Mouse (Mus musculus) lung, postnatal 36 days (tissue): Measurements from ENCODE around the gene Mapk8ip2.
A peak's percentile ranks its signal among the peaks of the same experiment; 100 is the strongest.
"Not testable (repeated sequence)": the region's sequence is repeated elsewhere in the genome, so short reads cannot be mapped to it uniquely, and the experiment has no call there.

ENCODE experiments used
- DNase-seq: peaks from one replicate; pipeline ENCODE4 v3.0.0; 2022; ENCODE audit warnings: mixed read lengths

Gene Mapk8ip2

DNA sequence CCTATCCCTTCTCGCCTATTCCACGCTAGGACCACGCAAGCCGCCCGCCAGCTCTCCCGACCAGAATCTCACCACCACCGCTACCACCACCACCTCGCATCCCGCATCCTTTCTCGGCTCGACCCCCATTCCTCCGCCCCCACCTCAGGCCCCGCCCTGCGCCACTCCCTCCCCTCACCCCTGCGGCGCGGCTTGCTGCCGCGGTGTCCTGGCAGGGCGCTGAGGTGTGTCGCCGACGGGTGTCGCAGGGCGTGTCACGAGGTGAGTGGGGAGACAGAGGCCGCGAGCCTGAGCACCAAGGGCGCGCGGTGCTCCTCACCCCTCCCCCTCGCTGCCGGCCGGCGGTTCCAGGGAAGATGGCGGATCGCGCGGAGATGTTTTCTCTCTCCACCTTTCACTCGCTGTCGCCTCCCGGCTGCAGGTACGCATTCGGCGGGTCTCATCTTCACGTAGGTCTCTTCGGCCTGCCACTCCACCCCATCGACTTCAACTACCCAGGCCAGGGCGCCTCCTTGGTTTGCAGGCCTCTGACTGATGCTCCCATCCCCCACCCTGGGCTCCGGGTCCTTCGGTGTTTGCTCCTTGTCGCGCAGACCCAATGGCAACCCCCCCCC is at the start of gene Mapk8ip2:
Gene Mapk8ip2, plus strand, starts transcription at position 49 of the 614 bp plus-strand sequence.
- no peak for DNase-seq

DNA sequence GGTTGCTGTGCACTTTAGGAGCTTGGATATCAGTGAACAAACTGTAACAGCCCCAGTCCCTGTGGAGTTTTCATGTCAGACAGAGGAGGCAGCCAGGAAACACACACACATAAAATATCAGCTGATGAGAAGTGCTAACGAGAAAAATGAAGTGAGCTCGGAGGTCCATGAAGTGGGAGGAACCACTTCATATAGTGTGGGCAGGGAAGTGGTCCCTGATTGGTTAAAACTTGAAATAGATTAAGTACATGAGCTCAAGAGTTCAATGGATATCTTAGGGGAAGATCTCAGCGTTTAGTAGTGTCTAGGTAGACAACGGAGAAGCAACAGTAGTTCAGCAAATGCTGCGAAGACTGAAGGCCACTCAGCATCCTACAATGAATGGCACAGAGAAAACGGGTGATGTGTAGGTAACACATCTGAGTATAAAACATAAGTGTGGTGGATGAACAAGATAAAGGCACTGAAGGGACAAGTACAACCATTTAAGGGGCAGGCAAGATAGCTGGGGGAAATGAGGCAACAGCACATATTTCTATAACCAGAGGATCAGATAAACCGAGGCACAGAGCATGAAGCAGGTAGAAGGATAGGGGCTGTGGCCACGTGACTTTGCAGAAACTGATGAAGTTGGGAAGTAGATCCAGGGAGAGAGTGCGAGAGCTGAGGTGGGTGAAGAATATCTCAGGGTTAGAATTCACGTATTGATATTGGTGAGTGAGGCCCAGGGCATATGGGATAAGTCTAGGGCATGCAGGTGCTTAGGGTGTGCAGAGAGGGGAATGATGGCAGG is 48.7 kb upstream of the Mapk8ip2 start:
- DNase-seq: no peak

DNA sequence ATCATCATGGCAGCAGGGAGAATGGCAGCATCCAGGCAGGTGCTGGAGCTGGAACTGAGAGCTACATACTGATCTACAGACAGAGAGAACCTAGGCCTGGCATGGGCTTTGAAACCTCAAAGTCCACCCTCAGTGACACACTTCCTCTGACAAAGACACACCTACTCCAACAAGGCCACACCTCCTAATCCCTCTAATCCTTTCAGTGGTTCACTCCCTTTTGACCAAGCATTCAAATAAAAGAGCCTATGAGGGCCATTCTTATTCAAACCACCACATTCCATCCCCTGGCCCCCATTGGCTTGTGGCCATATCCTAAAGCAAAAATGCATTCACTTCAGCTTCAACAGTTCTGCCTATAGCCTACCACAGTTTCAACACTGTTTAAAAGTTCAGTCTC is 47.0 kb upstream of the Mapk8ip2 start:
- DNase-seq: no peak

DNA sequence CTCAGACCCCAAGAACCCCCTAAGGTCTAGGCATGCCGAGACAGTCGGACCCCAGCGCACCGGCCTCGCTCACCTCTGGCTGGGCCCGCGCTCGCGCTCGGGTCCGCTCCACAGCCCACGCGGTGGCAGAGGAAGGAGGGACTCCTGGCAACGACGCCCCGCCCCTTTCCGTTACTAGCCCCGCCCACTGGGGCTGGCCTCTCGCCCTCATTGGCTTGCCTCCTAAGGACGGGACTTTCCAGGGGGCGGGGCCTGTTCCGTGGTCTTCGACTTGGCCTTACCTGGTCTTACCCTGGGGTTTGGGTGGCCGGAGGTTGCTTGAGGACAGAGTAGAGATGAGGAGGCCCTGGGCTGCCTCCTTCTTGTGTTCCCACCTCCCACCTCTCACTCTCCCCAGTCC is 43.6 kb upstream of the Mapk8ip2 start, which contains the start of gene Syce3:
Gene Syce3, minus strand, starts transcription at position 386 of the 400 bp plus-strand sequence.
- DNase-seq: no peak

DNA sequence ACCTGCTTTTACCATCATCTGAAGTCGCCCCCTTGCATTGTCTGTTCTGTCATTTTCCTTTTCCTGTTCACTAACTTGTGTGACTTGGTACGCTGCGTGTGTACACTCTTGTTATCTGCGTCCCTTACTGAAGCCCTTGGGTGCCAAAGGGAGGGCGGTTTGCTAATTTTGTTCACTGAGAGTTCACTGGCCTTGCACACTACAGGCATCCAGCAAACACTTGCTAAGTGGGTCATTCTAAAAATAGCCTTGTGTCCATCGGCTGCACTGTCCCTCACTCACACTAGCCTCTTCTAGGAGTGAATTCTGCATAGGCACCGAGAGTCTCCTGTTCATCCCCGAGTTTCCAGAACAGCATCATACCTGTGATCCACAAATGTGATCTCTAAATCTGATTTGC is 38.4 kb upstream of the Mapk8ip2 start:
- DNase-seq: no peak

DNA sequence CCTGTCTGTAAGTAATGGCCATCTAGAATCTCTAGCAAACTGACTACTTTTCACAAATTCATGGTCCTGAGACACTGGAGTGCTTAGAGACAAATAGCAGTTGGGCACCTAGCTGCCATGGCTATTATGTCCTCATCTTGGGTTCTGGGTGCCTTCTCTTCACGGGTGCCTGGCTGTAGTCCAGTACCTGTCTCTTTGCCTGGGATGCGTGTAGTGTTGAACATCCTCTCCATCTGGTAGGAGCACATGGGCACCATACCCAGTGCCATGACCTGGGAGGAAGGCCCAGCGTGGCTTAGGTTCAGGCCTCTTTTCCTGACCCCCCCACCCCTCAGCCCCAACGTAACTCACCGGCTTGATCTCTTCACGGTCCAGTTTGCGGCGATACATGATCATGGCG is 31.8 kb upstream of the Mapk8ip2 start:
- DNase-seq: no peak

DNA sequence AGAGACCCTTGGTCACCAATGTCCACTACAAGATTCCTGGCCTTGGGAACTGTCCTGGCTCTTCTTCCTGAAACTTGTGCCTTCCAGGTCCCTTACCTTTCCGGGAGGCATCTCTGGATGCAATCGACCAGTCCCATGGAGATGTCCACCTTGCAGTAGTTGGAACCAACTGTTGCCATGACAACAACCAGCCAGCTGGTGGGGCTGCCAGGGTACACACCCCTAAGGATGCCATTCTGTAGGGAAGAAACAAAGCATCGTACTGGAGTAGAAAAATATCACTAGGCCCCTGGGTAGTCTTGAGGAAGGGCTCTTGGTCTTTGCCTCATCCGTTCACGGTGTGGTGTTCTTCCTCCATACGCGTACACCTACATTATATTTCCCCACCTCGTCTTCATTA is 29.1 kb upstream of the Mapk8ip2 start:
- DNase-seq: no peak

DNA sequence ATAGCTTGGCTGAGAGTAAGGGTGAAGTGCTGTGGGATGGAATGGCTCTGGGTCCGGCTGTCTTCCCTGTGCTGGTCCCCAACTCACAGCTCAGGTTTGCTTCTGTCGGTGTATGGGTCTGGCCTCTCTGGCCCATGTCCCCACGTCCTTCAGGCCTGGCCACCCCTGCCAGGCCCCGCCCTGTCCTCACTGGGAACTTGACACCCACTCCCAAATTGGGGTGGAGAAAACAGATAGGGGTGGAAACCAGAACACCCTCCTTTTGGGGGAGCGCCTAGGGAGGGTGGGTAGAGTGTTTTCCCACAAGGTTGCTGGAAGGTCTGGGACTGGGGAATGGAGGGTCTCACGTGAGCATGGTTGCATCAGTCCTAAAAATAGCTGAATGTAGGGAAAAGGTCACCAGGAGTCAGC is 28.0 kb upstream of the Mapk8ip2 start, which contains the start of gene Cpt1b:
Gene Cpt1b, minus strand, starts transcription at position 153 of the 411 bp plus-strand sequence.
- DNase-seq: no peak

DNA sequence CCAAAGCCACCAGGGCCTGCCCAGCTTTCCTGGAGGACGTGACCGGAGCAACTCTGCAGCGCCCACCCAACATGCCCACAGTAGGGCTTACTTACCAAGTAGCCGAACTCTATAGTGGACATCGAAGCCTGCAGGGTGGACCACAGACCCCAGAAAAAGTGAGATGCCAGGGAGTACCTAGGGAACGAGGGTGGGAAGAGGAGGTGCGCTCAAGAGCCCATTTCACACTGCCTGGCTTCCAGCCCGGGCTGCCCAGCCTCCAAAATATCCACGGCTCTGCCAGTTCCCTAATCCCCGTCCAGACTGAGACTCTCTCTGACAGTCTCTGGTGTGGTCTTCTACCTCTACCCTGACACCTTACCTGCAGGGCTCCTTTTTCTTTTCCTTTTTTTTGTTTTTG is 27.0 kb upstream of the Mapk8ip2 start:
- no peak for DNase-seq

DNA sequence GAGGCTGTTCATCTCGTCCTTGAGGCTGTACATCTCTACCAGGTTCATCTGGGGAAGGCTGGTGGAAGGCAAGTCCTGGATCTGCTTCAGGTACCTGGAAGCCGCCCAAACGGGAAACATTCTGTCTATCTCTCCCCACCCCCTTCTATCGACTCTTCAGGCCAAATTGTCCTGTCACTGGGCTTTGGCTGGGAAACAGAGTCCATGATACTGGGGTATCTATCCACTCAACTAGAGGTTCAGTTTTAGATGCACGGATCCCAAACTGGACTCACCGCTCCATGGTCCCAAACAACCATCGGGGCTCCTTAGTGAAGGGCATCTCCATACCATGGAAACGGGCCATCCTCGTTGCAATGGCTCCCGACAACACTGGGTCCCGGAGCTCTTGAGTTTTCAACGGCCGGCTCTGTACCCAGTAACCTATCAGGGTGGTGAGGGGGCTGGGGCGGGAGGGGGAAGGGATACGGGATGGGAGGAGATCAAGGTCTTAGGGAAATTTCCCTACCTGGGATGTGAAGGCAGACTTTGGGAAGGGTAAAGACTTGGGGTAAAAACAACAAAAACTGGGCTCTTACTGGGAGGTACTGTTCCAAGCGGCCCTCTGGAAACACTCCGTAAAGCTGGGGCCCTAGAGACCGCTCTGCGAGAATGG is 25.4 kb upstream of the Mapk8ip2 start:
- DNase-seq: no peak

DNA sequence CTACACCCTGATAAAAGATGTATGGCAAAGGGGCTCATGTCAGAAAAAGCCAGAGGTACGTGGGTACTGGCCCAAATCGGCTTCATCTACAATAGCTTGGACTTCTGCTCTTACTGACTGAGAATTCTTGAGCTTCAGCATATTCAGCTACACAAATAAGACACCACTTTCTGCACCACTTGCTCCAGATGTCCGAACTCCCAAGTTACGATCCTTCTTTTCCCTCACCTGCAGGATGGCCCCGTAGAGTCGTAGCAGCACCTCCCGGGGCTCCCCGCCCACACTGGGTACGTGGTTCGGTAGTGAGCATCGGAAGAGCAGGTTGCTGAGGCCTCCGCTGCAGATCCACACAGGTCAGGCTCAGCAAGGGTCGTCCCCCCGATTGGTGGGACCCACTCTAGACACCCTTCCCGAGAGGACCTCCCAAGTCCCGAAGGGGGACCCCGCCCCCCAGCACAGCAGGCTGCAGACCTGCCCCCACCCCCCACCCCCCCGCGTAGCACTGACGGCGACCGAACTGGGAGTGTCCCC is 24.8 kb upstream of the Mapk8ip2 start:
- no peak for DNase-seq

DNA sequence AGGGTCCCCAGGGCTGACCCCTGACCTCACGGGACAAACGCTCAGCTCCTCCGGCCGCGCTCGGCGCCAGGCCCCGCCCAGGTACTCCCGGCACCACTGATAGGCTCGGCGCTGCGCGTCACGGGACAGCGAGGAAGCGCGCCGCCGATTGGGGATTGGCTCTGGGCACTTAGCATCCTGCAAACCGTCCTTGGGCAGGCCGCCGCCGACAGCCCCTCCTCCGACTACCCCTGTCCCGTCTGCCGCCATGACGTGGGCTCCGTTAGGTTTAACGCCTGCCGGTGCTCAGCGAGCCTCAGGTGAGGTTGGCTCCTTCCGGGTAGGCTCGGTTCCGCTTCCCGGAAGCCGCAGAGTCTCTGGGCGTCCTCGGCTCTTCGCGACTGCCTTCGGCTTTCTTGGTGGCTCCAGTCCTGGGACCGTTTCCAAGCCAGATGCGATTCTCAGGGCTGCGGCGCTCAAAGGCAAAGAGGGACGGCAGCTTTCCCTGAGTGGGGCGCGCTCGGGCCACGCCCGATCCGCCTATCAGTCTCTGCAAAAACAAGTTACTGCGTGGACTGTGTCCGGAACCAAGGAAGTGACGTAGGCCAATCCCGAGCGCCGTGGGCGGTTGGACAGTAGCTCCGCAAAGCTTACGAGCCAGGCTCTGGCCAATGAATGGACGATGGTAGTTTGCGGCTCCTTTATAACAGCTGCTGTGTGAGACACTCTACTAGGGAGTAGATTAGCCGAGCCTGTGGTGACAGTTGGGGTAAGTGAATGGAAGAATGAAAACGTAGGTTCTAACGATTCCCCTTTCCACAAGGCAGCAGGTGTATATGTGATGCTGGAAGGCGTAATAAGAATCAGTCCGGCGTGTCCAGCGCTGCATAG is 24.1 kb upstream of the Mapk8ip2 start, which contains the start of the genes C730034F03Rik, Gm44502 and Chkb:
Gene C730034F03Rik, plus strand, starts transcription at position 238 of the 870 bp plus-strand sequence.
Gene Gm44502, minus strand, starts transcription at position 345 of the 870 bp plus-strand sequence.
Gene Chkb, minus strand, starts transcription at position 557 of the 870 bp plus-strand sequence.
- DNase-seq: peak; percentile 96

DNA sequence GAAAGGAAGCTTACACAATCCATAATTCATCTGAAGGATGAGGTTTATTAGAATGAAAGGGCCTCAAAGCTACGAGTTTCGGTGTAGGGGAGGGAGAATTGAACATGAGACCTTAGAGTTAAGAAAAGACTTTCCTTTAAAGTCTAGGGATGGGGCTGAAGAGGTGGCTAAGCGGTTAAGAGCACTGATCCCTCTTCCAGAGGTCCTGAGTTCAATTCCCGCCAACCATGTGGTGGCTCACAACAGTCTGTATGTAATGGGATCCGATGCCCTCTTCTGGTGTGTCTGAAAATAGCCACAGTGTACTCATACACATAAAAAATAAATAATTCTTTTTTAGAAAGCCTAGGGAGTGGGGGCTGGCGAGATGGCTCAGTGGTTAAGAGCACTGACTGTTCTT is 23.4 kb upstream of the Mapk8ip2 start:
- DNase-seq: no peak

DNA sequence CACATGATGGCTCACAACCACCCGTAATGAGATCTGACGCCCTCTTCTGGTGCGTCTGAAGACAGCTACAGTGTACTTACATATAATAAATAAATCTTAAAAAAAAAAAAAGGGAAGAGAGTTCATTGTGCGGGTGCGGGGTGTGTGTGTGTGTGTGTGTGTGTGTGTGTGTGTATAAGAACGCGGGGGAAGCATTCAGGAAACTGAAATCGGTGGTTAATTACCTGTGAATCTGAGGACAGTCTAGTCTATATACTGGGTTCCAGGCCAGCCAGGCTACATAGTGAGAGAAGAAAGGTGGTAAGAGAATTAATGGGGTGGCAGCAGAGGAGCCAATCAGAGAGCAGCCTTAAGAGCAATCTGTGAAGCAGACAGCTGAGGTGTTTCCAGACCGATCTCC is 22.9 kb upstream of the Mapk8ip2 start:
- not testable (repeated sequence) for DNase-seq

DNA sequence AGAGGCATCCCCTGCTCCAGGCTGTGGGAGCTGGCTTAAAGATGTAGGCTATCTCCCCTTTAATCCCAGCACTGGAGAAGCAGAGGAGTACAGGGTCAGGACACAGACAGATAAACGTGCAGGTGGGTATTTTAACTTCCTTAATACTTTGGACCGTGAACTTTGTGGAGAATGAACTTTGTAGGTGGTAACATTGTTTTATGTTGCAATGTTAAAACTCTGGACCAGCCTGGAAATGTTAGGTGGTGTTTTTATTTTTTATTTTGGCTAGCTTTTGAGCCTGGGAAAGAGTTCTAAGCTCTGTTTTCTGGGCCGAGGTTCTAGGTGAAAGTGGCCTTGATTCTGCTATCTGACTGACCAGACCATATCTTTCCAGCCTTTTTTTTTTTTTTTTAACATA is 22.4 kb upstream of the Mapk8ip2 start:
- no peak for DNase-seq

DNA sequence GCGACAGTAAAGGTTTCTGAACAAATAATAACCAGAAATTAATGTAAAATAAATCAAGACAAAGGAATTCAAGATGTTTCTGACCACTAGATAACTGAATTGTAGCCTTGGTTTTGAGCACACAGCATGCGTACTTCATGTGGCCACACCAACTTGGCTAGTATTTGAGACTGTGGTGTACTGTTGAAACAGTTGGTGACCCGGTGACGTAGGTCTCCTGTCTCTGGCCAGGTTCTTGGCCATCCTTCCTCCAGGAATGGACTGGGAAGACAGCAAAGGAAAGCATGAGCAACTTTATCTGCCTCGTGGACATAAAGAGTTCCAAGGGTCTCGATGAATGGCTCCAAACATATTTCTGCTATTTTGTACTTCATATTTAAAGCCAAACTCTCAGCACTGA is 21.9 kb upstream of the Mapk8ip2 start:
- DNase-seq: no peak

DNA sequence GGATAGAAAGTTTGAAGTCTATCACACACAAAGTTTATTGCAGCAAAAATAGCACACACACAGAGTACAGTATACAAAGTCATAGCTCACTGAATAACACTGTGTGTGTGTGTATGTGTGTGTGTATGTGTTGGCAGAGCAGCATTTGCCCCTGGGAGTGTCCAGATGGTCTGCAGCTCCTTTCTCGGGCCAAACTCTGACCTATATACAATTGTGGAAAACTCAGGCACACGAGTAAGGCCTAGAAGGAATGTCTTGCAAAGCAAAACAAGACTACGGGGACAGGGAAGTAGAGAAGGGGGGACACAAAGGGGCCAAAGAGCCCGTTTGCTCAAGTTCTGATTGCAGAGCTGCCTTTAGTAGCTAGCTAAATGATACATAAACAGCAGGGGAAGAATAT is 20.8 kb upstream of the Mapk8ip2 start:
- DNase-seq: no peak

DNA sequence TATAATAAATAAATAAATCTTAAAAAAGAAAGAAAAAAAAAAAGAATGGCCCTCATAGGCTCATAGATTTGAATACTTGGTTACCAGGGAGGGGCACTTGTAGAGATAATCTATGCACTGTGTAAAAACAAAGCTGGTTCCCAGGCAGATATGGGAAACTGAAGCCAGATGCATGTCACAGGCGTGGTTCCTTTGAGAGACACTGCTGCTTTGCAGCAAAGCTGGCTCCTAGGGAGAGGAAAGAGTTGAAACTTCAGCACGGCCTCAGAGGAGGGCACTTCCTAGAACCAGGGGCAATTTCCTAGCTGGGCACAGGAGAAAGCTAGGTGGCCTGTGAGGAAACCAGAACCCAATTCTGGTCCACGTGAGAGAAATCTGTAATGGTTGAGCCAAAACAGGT is 19.6 kb upstream of the Mapk8ip2 start:
- no peak for DNase-seq

DNA sequence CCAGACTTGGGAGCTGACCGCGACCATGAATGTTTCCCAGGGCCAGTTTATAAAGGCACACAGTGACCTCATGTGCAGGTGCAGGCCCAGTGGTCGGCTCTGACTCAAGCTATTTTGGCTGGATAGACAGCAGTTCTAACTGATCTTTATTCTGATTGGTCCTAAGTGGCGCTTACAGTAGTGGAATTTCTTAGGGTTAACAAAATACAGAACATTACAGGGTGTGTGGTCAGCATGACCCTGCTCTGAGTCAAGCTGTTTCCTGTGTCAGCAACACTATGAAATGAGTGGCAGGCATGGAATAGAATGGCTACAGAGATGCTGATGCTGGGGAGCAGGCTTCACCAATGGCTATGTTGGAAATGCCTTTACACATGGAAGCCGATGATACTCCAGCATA is 17.8 kb upstream of the Mapk8ip2 start:
- no peak for DNase-seq

DNA sequence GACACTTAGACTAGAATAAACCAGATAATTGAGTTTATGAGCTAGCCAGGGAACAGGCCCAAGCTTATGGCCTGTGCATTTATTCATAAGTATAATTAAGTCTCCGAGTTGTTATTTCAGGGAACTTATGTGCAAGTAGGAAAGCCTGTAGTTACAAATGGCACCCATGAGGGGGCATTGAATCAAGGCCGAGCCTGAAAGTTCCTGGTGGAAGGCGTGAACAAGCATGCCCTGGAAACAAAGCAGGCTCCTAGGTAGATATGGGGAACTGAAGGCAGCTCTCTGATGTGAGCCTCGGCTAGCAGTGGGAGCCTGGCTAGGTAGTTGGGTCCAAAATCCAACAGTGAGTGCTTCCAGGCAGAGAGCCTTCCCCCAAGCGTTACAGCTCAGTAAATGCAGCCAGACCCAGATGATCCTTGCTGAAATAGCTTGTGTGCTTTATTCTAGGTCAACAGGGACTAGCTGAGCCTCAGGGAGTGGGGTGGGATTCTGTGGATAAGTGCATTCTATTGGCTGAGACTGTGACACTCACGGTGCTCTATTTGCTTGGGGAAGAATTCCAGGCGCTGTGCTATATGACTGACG is 11.1 kb upstream of the Mapk8ip2 start:
- DNase-seq: no peak

DNA sequence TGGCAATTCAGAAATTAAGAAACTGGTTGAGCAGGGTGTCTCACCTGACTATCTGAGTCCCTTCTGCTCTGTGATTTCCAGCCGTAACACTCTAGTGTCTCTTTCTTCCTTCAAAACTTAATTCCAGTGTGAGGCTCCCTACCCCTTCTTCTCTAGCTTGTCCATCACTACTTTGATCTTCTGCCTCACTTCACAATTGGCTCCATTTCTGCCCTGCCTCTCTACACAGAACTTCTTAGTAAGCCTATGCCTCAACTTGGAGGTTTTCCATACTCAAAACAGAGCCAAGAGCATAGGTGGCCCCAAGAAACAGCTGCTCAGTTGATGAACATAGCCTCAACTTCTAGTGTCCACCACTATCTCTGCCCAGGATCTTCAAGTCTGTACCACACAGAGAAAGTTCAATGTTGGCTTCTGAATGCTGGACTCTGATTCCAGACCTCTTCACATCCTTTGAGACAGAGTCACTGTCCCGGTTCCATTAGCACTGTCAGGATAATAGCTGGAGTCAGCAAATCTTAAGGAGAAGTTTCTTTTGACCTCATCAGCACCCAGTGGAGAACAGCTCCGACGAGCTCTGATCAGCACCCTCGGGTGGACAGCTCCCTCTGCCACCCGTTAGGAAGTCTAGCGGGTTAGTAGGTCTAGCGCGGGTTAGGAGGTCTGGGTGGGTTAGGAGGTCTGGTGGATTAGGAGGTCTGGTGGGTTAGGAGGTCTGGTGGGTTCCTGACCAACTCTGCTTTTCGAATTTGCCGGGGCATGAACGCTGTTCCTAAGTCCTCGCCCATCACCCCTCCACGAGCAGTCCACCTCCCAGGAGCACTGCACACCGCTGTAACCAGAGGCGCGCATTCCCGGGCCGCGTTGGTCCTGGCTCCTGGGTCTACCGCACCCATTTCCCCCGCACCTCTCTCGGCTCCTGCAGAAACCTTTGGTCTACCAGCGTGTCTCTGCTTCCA is 528 bp upstream of the Mapk8ip2 start:
- peak; percentile 54 for DNase-seq
